Mouse (Mus musculus) brain, embryonic 14.5 days (tissue): ENCODE results near the gene Axin1.

ENCODE experiments used
- CTCF ChIP-seq: fragments of 200-500 bp; IDR thresholded peaks from 2 replicates; pipeline ENCODE4 v1.5.1; 2012; ENCODE audit warnings: inconsistent platforms, mild to moderate bottlenecking, moderate library complexity, borderline replicate concordance; ENCODE audit not compliant: insufficient read depth, insufficient read length; ENCODE audit errors: extremely low read depth
- POLR2A ChIP-seq: fragments of 200-500 bp; IDR thresholded peaks from 2 replicates; pipeline ENCODE4 v1.6.1; 2012; ENCODE audit warnings: mild to moderate bottlenecking, inconsistent platforms, borderline replicate concordance; ENCODE audit not compliant: poor library complexity, insufficient read depth, insufficient read length, severe bottlenecking; ENCODE audit errors: extremely low read depth

- no peak for TF ChIP-seq CTCF
- no peak for TF ChIP-seq POLR2A
These were observed 83.0 kb downstream of the Axin1 start for GRCm38 (mm10) chr17:26221508-26221907.
